In the genomic region with DNA sequence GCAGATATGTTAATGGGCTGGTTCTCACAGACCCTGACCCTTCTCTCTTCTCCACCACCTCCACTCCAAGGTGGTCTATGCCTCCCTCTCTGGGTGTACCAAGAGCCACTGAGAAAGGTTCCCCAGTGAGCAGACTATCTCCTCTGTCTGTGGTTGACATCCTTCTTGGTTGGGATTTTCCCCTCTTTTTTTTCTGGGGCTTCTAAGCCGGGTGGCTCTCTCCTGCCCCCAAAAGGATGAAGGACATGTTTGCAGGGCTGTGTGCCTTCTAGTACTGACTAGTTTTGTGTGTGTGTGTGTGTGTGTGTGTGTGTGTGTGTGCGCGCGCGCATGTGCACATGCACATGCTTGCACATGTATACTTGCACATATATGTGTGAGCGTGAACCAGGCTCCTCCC, we compare ENCODE assay signal across 24 mouse cellular contexts. TPM values are rescaled to one million over a fixed set of nuclear protein-coding genes. Genes with fewer than 3 reads are reported as not detected.
DNase-seq lines count a peak whose midpoint lies in the region; ATAC-seq and TF ChIP-seq lines count a peak whose summit lies in the region.
"Had no signal": no experiment of that assay in that cellular context is flagged by ENCODE, and none has a peak within 500 bp of the region (broad histone marks: within the 10 kb centered on the region; RNA-seq: fewer than 3 reads in every experiment).

No protein-coding gene starts in this region.

- H3K27me3 ChIP-seq in kidney, postnatal 0 days (ENCODE audit: insufficient read depth, low read length), result no peaks in the 10 kb centered on the region
- peaks cover 25% of the 10 kb centered on the region for H3K27me3 ChIP-seq in neural tube, embryonic 13.5 days
- H3K27me3 ChIP-seq in neural tube, embryonic 15.5 days (replicated peaks), result no peaks in the 10 kb centered on the region
- no peaks in the 10 kb centered on the region for H3K27me3 ChIP-seq in stomach, postnatal 0 days (ENCODE audit: control insufficient read depth, insufficient read depth, low read length)

- DNase-seq in kidney, postnatal 0 days (ENCODE audit: low spot score), result no peak
- no peak for DNase-seq in kidney, postnatal 10 days
- no peak for DNase-seq in ES-E14 (ENCODE audit: low read depth, low spot score)
- no peak for DNase-seq in stomach, postnatal 0 days (ENCODE audit: low spot score)
- no peak for DNase-seq in adrenal gland, postnatal 36 days
- DNase-seq in urinary bladder, postnatal 14 days (ENCODE audit: low spot score), result no peak
- DNase-seq: adrenal gland, postnatal 10 days; cerebellum, adult 11-12 months; cerebellum, postnatal 25 days; gastrocnemius, postnatal 25 days; kidney, adult 9 months; kidney, postnatal 4 days; lung, postnatal 10 days; thymus, adult 18-20 months; thymus, postnatal 4 days had no signal

- H3K27ac ChIP-seq in kidney, postnatal 0 days, result no peak overlapping the region
- H3K27ac ChIP-seq in neural tube, embryonic 13.5 days (replicated peaks), result 0 out of 2 replicates have a peak overlapping the region, but pooled peaks have one; percentile 56
- no peak overlapping the region for H3K27ac ChIP-seq in neural tube, embryonic 15.5 days (replicated peaks)
- no peak overlapping the region for H3K27ac ChIP-seq in ES-E14 (ENCODE audit: insufficient read depth, low read depth, low read length, poor library complexity, severe bottlenecking)
- no peak overlapping the region for H3K27ac ChIP-seq in stomach, postnatal 0 days (replicated peaks)
- H3K27ac ChIP-seq: hindbrain, embryonic 12.5 days; limb, embryonic 13.5 days; liver, embryonic 14.5 days had no signal

- no peaks in the 10 kb centered on the region for H3K4me1 ChIP-seq in kidney, postnatal 0 days (replicated peaks; ENCODE audit: insufficient read depth, low read length)
- H3K4me1 ChIP-seq in neural tube, embryonic 13.5 days (replicated peaks), result peaks cover 64% of the 10 kb centered on the region
- H3K4me1 ChIP-seq in neural tube, embryonic 15.5 days, result peaks cover 59% of the 10 kb centered on the region
- no peaks in the 10 kb centered on the region; a peak in 1 of 4 replicates for H3K4me1 ChIP-seq in ES-E14 (ENCODE audit: control insufficient read depth in 2 of 2, insufficient read depth in 2 of 2, low read length in 2 of 2, poor library complexity in 1 of 2)
- H3K4me1 ChIP-seq in stomach, postnatal 0 days (replicated peaks; ENCODE audit: control insufficient read depth, insufficient read depth), result no peaks in the 10 kb centered on the region
- H3K4me1 ChIP-seq: limb, embryonic 13.5 days had no signal

- no peak for TF ChIP-seq EP300 in stomach, postnatal 0 days (optimal IDR thresholded peaks at IDR 0.05)

- peak; percentile 26; the same call in 1 of the 2 replicates for TF ChIP-seq CTCF in kidney, postnatal 0 days (IDR thresholded peaks at IDR 0.05; ENCODE audit: low read depth)
- TF ChIP-seq CTCF in stomach, postnatal 0 days (IDR thresholded peaks at IDR 0.05; ENCODE audit: low read depth), result peak; percentile 37; the same call in 1 of the 2 replicates

- H3K9ac ChIP-seq in kidney, postnatal 0 days (ENCODE audit: low read depth, low read length), result no peak overlapping the region
- H3K9ac ChIP-seq in neural tube, embryonic 13.5 days, result no peak overlapping the region
- no peak overlapping the region for H3K9ac ChIP-seq in neural tube, embryonic 15.5 days (replicated peaks)
- no peak overlapping the region for H3K9ac ChIP-seq in ES-E14 (ENCODE audit: insufficient read depth, low read depth, low read length, poor library complexity, severe bottlenecking)
- H3K9ac ChIP-seq in stomach, postnatal 0 days (ENCODE audit: low read length), result no peak overlapping the region
- H3K9ac ChIP-seq: hindbrain, embryonic 12.5 days; limb, embryonic 13.5 days; liver, embryonic 14.5 days had no signal

- no peak overlapping the region for H3K4me3 ChIP-seq in kidney, postnatal 0 days (replicated peaks; ENCODE audit: low read depth, low read length)
- no peak overlapping the region for H3K4me3 ChIP-seq in neural tube, embryonic 13.5 days
- H3K4me3 ChIP-seq in neural tube, embryonic 15.5 days (replicated peaks), result no peak overlapping the region
- H3K4me3 ChIP-seq in ES-E14 (ENCODE audit: insufficient read depth in 1 of 2, low read depth in 1 of 2, low read length in 2 of 2, poor library complexity in 1 of 2, severe bottlenecking in 1 of 2), result no peak overlapping the region
- no peak overlapping the region for H3K4me3 ChIP-seq in stomach, postnatal 0 days (ENCODE audit: low read depth, low read length)
- H3K4me3 ChIP-seq: hindbrain, embryonic 12.5 days; limb, embryonic 13.5 days had no signal

- H3K36me3 ChIP-seq in kidney, postnatal 0 days (ENCODE audit: insufficient read depth, low read length), result no peaks in the 10 kb centered on the region
- no peaks in the 10 kb centered on the region for H3K36me3 ChIP-seq in neural tube, embryonic 13.5 days
- no peaks in the 10 kb centered on the region for H3K36me3 ChIP-seq in neural tube, embryonic 15.5 days
- no peaks in the 10 kb centered on the region for H3K36me3 ChIP-seq in ES-E14 (ENCODE audit: control insufficient read depth, insufficient read depth, low read length, poor library complexity, severe bottlenecking)
- no peaks in the 10 kb centered on the region for H3K36me3 ChIP-seq in stomach, postnatal 0 days (ENCODE audit: control insufficient read depth, insufficient read depth, low read length)
- H3K36me3 ChIP-seq: hindbrain, embryonic 12.5 days; limb, embryonic 13.5 days had no signal

- no peak for ATAC-seq in kidney, postnatal 0 days (replicated peaks; ENCODE audit: low FRiP score, low read depth)
- ATAC-seq in neural tube, embryonic 13.5 days (ENCODE audit: low read depth), result no peak
- no peak for ATAC-seq in neural tube, embryonic 15.5 days (ENCODE audit: low FRiP score)
- no peak for ATAC-seq in stomach, postnatal 0 days (ENCODE audit: low FRiP score, low TSS enrichment)
- ATAC-seq: CD4-positive, CD25-positive, alpha-beta regulatory T cell, adult 4 months; inflammation-experienced regulatory T-cells, adult 6 months; midbrain, embryonic 16.5 days; Patski had no signal

- 91% methylated on average over 6 of the region's 6 CpGs for WGBS in kidney, postnatal 0 days
- WGBS in neural tube, embryonic 13.5 days, result 87% methylated on average over 6 of the region's 6 CpGs
- 90% methylated on average over 6 of the region's 6 CpGs for WGBS in neural tube, embryonic 15.5 days
- 85% methylated on average over 6 of the region's 6 CpGs for WGBS in stomach, postnatal 0 days

- H3K4me2 ChIP-seq in kidney, postnatal 0 days (ENCODE audit: low read length), result no peak overlapping the region
- H3K4me2 ChIP-seq in neural tube, embryonic 13.5 days, result no peak overlapping the region
- H3K4me2 ChIP-seq in neural tube, embryonic 15.5 days, result no peak overlapping the region
- no peak overlapping the region for H3K4me2 ChIP-seq in stomach, postnatal 0 days (replicated peaks; ENCODE audit: low read depth)
- H3K4me2 ChIP-seq: hindbrain, embryonic 12.5 days; limb, embryonic 13.5 days had no signal

- H3K9me3 ChIP-seq in kidney, postnatal 0 days (replicated peaks; ENCODE audit: low read length), result no peaks in the 10 kb centered on the region
- H3K9me3 ChIP-seq in neural tube, embryonic 13.5 days, result no peaks in the 10 kb centered on the region
- no peaks in the 10 kb centered on the region for H3K9me3 ChIP-seq in neural tube, embryonic 15.5 days (replicated peaks)
- H3K9me3 ChIP-seq in ES-E14 (ENCODE audit: control insufficient read depth, insufficient read depth, low read depth, low read length), result no peaks in the 10 kb centered on the region
- H3K9me3 ChIP-seq in stomach, postnatal 0 days (ENCODE audit: control insufficient read depth, low read length), result no peaks in the 10 kb centered on the region
- H3K9me3 ChIP-seq: hindbrain, embryonic 12.5 days; limb, embryonic 13.5 days had no signal

- in situ Hi-C loops in ES-E14 (cut with MboI; ENCODE audit: low sequenced_read_pairs in 2 of 2, unreplicated experiment in 2 of 2), result no loop called here

TF ChIP-seq in ES-E14, 5 proteins besides CTCF, POLR2A, EP300 and RAD21:
- no peak for TF ChIP-seq MAFK (IDR thresholded peaks at IDR 0.05; ENCODE audit: insufficient read depth, low read depth, low read length)
- no peak for TF ChIP-seq HCFC1 (IDR thresholded peaks at IDR 0.05; ENCODE audit: borderline replicate concordance, insufficient read depth, low read length)
- TF ChIP-seq ZNF384 (IDR thresholded peaks at IDR 0.05; ENCODE audit: low read depth, low read length), result 0 out of 2 replicates have a peak, but pooled peaks have one; percentile 15
- no peak for TF ChIP-seq ZC3H11A (IDR thresholded peaks at IDR 0.05; ENCODE audit: borderline replicate concordance, low read depth, low read length)
- TF ChIP-seq CHD2 (IDR thresholded peaks at IDR 0.05; ENCODE audit: low read depth, low read length), result no peak

RNA-seq across cellular contexts. Expression of gene Unc5a, which starts 16.0 kb away (rescaled TPM):
- 1.4 and 1.5 TPM in 2 replicates for polyA plus RNA-seq in kidney, postnatal 0 days (2015; fragmentation: Nextera tagmentation; extraction: Ambion mirVana)
- 9.0 and 10.4 TPM in 2 replicates for polyA plus RNA-seq in neural tube, embryonic 13.5 days (2015; fragmentation: Nextera tagmentation; extraction: Ambion mirVana)
- 12.1 and 12.7 TPM in 2 replicates for polyA plus RNA-seq in neural tube, embryonic 15.5 days (2015; fragmentation: Nextera tagmentation; extraction: Ambion mirVana)
- total RNA-seq in ES-E14 (2012; rRNA removed), result 0.31 and 0.95 TPM in 2 replicates
- polyA plus RNA-seq in stomach, postnatal 0 days (2015; fragmentation: Nextera tagmentation; extraction: Ambion mirVana), result 0.89 and 1.4 TPM in 2 replicates
- 1 to 10 TPM; 6.0 to 6.4 TPM for total RNA-seq in adrenal gland, postnatal 36 days (2021)
- polyA plus RNA-seq: Patski had no signal

RNA-seq across cellular contexts. Expression of gene Hk3, which starts 55.9 kb away (rescaled TPM):
- polyA plus RNA-seq in kidney, postnatal 0 days (2015; fragmentation: Nextera tagmentation; extraction: Ambion mirVana), result 0.61 and 0.85 TPM in 2 replicates
- 0.63 and 1.1 TPM in 2 replicates for polyA plus RNA-seq in neural tube, embryonic 13.5 days (2015; fragmentation: Nextera tagmentation; extraction: Ambion mirVana)
- 0.86 and 1.3 TPM in 2 replicates for polyA plus RNA-seq in neural tube, embryonic 15.5 days (2015; fragmentation: Nextera tagmentation; extraction: Ambion mirVana)
- total RNA-seq in ES-E14 (2012; rRNA removed), result 0.04 and 0.05 TPM in 2 replicates
- 0.69 TPM in 2 replicates for polyA plus RNA-seq in stomach, postnatal 0 days (2015; fragmentation: Nextera tagmentation; extraction: Ambion mirVana)
- total RNA-seq in adrenal gland, postnatal 36 days (2021), result 1 to 10 TPM in 1 of 2 experiments, under 1 TPM in 1; 0.72 to 1.1 TPM
- polyA plus RNA-seq: Patski had no signal
